Mouse (Mus musculus) brain, adult 2 months (tissue): ENCODE data around the gene Olfr920.

Experiments used
- DNase-seq: peaks from one replicate; pipeline ENCODE4 v3.0.0; 2011; ENCODE audit warnings: low read depth, low spot score

Gene Olfr920

GRCm38 (mm10) chr9:38751999-38752398, at the start of gene Olfr920:
Gene Olfr920, plus strand, starts transcription at chr9:38752299.
- DNase-seq, result no peak

DNA sequence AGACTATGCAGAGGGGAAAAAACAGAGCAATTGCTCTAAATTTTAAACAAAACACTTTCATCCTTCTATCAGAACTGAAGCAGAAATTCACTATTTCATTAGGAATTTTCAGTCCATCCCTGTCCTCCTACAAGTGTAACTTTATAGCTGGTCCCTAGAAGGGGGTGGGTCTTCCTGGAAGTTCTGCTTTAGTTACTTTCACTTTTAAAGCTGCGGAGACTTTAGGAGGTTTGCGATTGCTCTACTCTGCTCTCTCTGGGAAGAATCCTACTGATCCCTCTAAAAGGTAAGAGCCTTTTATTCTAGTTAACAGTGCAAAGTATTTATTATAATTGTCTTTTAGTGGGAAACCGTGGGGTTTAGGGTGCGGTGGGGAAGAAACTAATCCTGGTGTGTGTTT, 34.0 kb upstream of the Olfr920 start, which contains the start of gene Vwa5a:
TSS of gene Vwa5a (plus strand) at position 167 of the 400 bp plus-strand sequence.
- peak; percentile 68 for DNase-seq

- DNase-seq, result peak; percentile 36
These were observed 33.1 kb upstream of the Olfr920 start for GRCm38 (mm10) chr9:38718927-38719441.

DNA sequence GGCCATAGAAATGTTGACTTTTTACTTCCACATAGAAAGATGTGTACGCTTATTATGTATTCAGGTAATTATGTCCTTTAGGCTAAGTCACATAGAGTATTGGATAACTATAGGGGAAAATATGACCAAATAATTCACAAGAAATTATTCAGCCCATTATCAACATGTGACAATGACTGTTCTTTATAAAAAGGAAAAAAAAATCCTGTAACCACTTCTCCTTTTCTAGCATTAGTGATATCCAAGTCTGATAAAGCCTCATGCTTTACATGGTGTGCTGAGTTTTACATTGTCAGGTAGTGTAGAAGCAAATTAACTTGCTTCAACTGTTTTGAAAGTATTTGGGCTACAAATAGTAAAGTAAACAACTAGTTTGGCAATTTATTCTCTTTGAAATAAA, 28.1 kb upstream of the Olfr920 start:
- DNase-seq, result no peak

DNA sequence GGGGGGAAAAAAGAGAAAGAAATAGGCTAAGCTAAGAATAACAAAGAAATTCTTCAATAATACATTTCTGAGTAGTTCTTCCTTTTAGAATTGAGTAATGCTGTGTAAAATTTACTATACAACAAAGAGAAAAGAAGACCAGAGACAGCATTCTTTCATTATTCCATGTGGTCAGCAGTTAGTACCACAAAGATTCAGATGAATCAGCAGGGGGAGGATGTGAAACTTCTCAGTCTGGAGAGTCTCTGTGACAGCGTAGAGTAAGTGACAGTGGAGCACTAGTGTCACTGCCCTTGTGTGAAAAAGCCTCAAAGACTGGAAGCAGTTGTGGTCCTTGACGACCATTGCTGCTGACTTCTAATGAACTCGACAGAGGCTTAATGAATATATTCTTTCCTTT, 23.9 kb upstream of the Olfr920 start:
- peak; percentile 11 for DNase-seq

DNA sequence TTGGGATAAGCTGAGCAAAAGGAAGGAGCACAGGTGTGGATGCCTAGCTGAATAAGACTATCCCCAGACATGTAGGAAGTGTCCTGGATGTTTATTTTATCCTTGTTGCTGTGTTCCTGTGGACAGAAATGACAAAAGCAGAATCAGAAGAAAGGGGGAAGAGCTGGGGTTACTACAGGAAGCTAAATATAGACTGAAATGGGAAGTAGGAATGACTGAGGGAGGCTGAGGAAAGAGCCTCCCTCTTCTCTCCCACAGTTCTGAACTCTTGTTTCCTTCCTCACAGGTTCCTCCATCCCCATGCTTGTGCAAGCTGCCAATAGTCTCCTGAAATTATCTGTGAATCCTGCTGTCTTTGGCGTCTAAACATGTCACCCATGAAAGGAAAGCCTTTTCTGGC, 10.7 kb upstream of the Olfr920 start:
- DNase-seq, result no peak

DNA sequence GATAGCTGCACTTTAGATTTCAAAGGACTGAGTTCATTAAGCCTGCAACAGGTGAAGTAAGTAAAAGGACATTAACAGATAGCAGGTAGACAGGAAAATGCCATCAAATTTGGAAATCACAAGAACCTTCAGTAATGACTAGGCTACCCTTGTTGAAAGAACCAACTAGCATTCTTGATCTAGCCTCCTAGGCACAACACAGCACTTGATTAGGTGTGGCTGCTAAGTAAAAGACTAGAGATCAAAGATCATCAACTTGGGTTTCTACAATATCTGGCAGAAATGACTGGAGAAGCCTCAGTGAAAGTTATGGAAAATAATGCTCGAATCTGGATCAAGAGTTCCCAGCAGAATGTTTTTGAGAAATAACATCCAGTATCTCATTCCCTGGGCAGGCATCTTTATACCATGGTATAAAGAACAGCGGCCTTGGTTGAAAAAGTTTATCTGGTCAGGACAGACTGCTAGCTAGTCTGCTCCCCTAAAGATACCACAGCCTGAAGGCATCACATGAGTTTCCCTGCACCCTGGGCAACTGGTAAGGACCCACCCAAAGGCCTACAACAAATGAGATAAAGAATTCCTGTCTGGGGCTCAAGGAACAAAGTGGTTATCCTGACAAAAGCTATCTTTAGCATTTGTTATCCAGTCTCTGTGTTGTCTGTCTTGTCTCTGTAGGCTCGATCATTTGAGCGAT, 7.3 kb upstream of the Olfr920 start:
- DNase-seq, result no peak

- DNase-seq, result no peak
These were observed 20.7 kb downstream of the Olfr920 start, which contains the start of gene Olfr921 for GRCm38 (mm10) chr9:38772768-38773167. Gene Olfr921, plus strand, starts transcription at chr9:38773068.

DNA sequence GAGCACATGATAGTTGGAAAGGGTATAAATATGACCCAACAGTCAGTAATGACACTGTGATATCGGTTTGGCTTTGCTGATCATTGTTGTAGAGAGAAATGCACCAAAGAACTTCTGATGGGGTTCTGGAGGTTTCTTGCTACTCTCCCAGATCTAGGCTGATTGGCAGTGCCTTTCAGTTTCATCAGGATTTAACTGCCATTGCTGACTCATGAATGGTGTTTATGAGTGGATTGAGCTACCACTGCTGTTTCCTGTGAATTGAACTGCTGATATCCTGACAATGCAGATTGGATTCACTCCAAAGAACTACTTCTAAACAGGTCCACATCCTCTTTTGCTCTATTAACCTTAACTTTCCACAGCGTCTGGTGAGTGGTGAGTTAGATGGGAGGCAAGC, 40.6 kb downstream of the Olfr920 start:
- no peak for DNase-seq

- DNase-seq, result peak; percentile 48
These were observed 53.6 kb downstream of the Olfr920 start for GRCm38 (mm10) chr9:38805696-38806095.
